Mouse (Mus musculus) liver, embryonic 13.5 days (tissue): Measurements from ENCODE around the gene Polr1d. TPM values are rescaled to one million over a fixed set of nuclear protein-coding genes. Genes with fewer than 3 reads are reported as not detected.
A peak's percentile ranks its signal among the peaks of the same experiment; 100 is the strongest.

Source experiments
- ATAC-seq: fragments of 200-750 bp; cut with Nextera tagmentation; 2 replicates; pipeline ENCODE4 v1.8.0; 2017; ENCODE audit warnings: low read depth, mild to moderate bottlenecking, moderate number of reproducible peaks, moderate library complexity
- DNase-seq: peaks from one replicate; pipeline ENCODE4 v3.0.0; 2022
- H3K27ac ChIP-seq: fragments of 300-500 bp; sonication (generic); 2 replicates; pipeline ENCODE4 v1.5.1; 2015; ENCODE audit warnings: moderate library complexity, mild to moderate bottlenecking, inconsistent platforms
- H3K27me3 ChIP-seq: fragments of 300-500 bp; sonication (generic); 2 replicates; pipeline ENCODE4 v1.6.1; 2015; ENCODE audit warnings: mild to moderate bottlenecking, inconsistent platforms
- H3K36me3 ChIP-seq: fragments of 300-500 bp; sonication (generic); 2 replicates; pipeline ENCODE4 v1.6.1; 2015; ENCODE audit warnings: mild to moderate bottlenecking, inconsistent platforms
- H3K4me1 ChIP-seq: fragments of 300-500 bp; sonication (generic); replicated peaks from 2 replicates; pipeline ENCODE4 v1.6.1; 2015; ENCODE audit warnings: inconsistent platforms
- H3K4me2 ChIP-seq: fragments of 300-500 bp; sonication (generic); 2 replicates; pipeline ENCODE4 v1.6.1; 2015; ENCODE audit warnings: inconsistent platforms, mild to moderate bottlenecking, moderate library complexity
- H3K4me3 ChIP-seq: fragments of 300-500 bp; sonication (generic); replicated peaks from 2 replicates; pipeline ENCODE4 v1.5.1; 2015; ENCODE audit warnings: mild to moderate bottlenecking, inconsistent platforms
- H3K9ac ChIP-seq: fragments of 300-500 bp; sonication (generic); 2 replicates; pipeline ENCODE4 v1.6.1; 2015; ENCODE audit warnings: mild to moderate bottlenecking, inconsistent platforms
- H3K9me3 ChIP-seq: fragments of 300-500 bp; sonication (generic); replicated peaks from 2 replicates; pipeline ENCODE4 v1.6.1; 2016; ENCODE audit warnings: inconsistent platforms
- WGBS: fragments of 180-500 bp; shearing (Covaris S2); methylation state at CpG from one replicate; pipeline ENCODE4 v1.1.7; 2015; ENCODE audit not compliant: insufficient replicate concordance; 5-methylcytosine and 5-hydroxymethylcytosine counted together
- polyA plus RNA-seq: library from polyadenylated mRNA; unstranded; fragments of >200 nt; fragmentation: Nextera tagmentation; extraction: Ambion mirVana; gene quantifications from 2 replicates; pipeline ENCODE4 v1.2.1, GENCODE M21; 2015

Polr1d gene
- polyA plus RNA-seq, 1 experiment from 2014 or later, result 112 TPM

- no peaks in the 10 kb centered on the region for H3K36me3 ChIP-seq
- H3K27ac ChIP-seq, result peak overlapping the region; percentile 57
- DNase-seq (no peak), ATAC-seq (peak; percentile 12; the same call in 1 of the 2 replicates)
- peaks cover 58% of the 10 kb centered on the region for H3K4me1 ChIP-seq
- H3K9ac ChIP-seq, result no peak overlapping the region
- H3K4me3 ChIP-seq, result no peak overlapping the region
- no peaks in the 10 kb centered on the region for H3K9me3 ChIP-seq
- 72% methylated on average over 10 of the region's 10 CpGs for WGBS
- no peak overlapping the region for H3K4me2 ChIP-seq
- H3K27me3 ChIP-seq, result no peaks in the 10 kb centered on the region
Observed at GRCm38 (mm10) chr5:147056712-147057290, 20.0 kb upstream of the Polr1d start.

- Histone ChIP-seq H3K27me3 (no peaks in the 10 kb centered on the region), H3K4me2 (no peak overlapping the region), H3K36me3 (no peaks in the 10 kb centered on the region), H3K9ac (no peak overlapping the region), H3K4me1 (peaks cover 51% of the 10 kb centered on the region), H3K4me3 (no peak overlapping the region), H3K27ac (no peak overlapping the region; the same call in 1 of the 2 replicates), H3K9me3 (no peaks in the 10 kb centered on the region)
- DNase-seq (no peak), ATAC-seq (no peak)
- WGBS, result 70% methylated on average over 9 of the region's 9 CpGs
Observed at GRCm38 (mm10) chr5:147057626-147058414, 19.0 kb upstream of the Polr1d start.

- no peak overlapping the region for H3K9ac ChIP-seq
- H3K27me3 ChIP-seq, result no peaks in the 10 kb centered on the region
- H3K4me2 ChIP-seq, result no peak overlapping the region
- no peak overlapping the region for H3K4me3 ChIP-seq
- H3K27ac ChIP-seq, result no peak overlapping the region
- H3K4me1 ChIP-seq, result peaks cover 50% of the 10 kb centered on the region
- no peak for ATAC-seq
- H3K36me3 ChIP-seq, result no peaks in the 10 kb centered on the region
- DNase-seq, result no peak
- no peaks in the 10 kb centered on the region for H3K9me3 ChIP-seq
- 75% methylated on average over 5 of the region's 5 CpGs for WGBS
Observed at GRCm38 (mm10) chr5:147058661-147059060, 18.2 kb upstream of the Polr1d start.

- H3K27me3 ChIP-seq, result no peaks in the 10 kb centered on the region
- DNase-seq (no peak), ATAC-seq (no peak)
- H3K9me3 ChIP-seq, result no peaks in the 10 kb centered on the region
- H3K27ac ChIP-seq, result no peak overlapping the region
- no peak overlapping the region for H3K4me3 ChIP-seq
- H3K9ac ChIP-seq, result no peak overlapping the region
- no peaks in the 10 kb centered on the region for H3K36me3 ChIP-seq
- peaks cover 48% of the 10 kb centered on the region for H3K4me1 ChIP-seq
- WGBS, result 62% methylated on average over 9 of the region's 9 CpGs
- no peak overlapping the region for H3K4me2 ChIP-seq
Observed at GRCm38 (mm10) chr5:147059319-147059718, 17.5 kb upstream of the Polr1d start.

GRCm38 (mm10) chr5:147060024-147060423, 16.8 kb upstream of the Polr1d start:
- WGBS, result 81% methylated on average over 2 of the region's 2 CpGs

GRCm38 (mm10) chr5:147063215-147063661, 13.6 kb upstream of the Polr1d start:
- peaks cover 30% of the 10 kb centered on the region for H3K4me1 ChIP-seq
- ATAC-seq (no peak), DNase-seq (no peak)
- 61% methylated on average over 8 of the region's 8 CpGs for WGBS
- H3K36me3 ChIP-seq, result no peaks in the 10 kb centered on the region
- H3K27me3 ChIP-seq, result no peaks in the 10 kb centered on the region
- no peak overlapping the region for H3K4me3 ChIP-seq
- no peak overlapping the region for H3K4me2 ChIP-seq
- H3K27ac ChIP-seq, result no peak overlapping the region
- H3K9me3 ChIP-seq, result no peaks in the 10 kb centered on the region
- no peak overlapping the region for H3K9ac ChIP-seq

More at GRCm38 (mm10) chr5:147060024-147060423, 16.8 kb upstream of the Polr1d start:
- Histone ChIP-seq H3K4me3 (no peak overlapping the region), H3K4me1 (peaks cover 43% of the 10 kb centered on the region), H3K27me3 (no peaks in the 10 kb centered on the region), H3K4me2 (no peak overlapping the region), H3K9ac (no peak overlapping the region), H3K27ac (no peak overlapping the region), H3K36me3 (no peaks in the 10 kb centered on the region), H3K9me3 (no peaks in the 10 kb centered on the region)
- DNase-seq (no peak), ATAC-seq (no peak)

- 57% methylated on average over 4 of the region's 4 CpGs for WGBS
- Histone ChIP-seq H3K4me2 (no peak overlapping the region), H3K9me3 (no peaks in the 10 kb centered on the region), H3K9ac (no peak overlapping the region), H3K27me3 (no peaks in the 10 kb centered on the region), H3K4me1 (peaks cover 33% of the 10 kb centered on the region), H3K36me3 (no peaks in the 10 kb centered on the region), H3K27ac (no peak overlapping the region), H3K4me3 (no peak overlapping the region)
- ATAC-seq (no peak), DNase-seq (no peak)
Observed at GRCm38 (mm10) chr5:147066129-147066528, 10.7 kb upstream of the Polr1d start.

GRCm38 (mm10) chr5:147066965-147067364, 9.9 kb upstream of the Polr1d start:
- 58% methylated on average over 5 of the region's 5 CpGs for WGBS
- no peak overlapping the region for H3K4me2 ChIP-seq
- no peak overlapping the region for H3K4me3 ChIP-seq
- ATAC-seq, result peak; percentile 61
- no peaks in the 10 kb centered on the region for H3K27me3 ChIP-seq
- H3K4me1 ChIP-seq, result peaks cover 40% of the 10 kb centered on the region
- no peak overlapping the region for H3K9ac ChIP-seq
- H3K9me3 ChIP-seq, result no peaks in the 10 kb centered on the region
- no peak overlapping the region for H3K27ac ChIP-seq
- DNase-seq, result no peak
- no peaks in the 10 kb centered on the region for H3K36me3 ChIP-seq

- H3K4me1 ChIP-seq, result peaks cover 54% of the 10 kb centered on the region
Observed at GRCm38 (mm10) chr5:147068876-147069275, 8.0 kb upstream of the Polr1d start.

GRCm38 (mm10) chr5:147070791-147071516, 5.9 kb upstream of the Polr1d start:
- Histone ChIP-seq H3K36me3 (no peaks in the 10 kb centered on the region), H3K4me3 (no peak overlapping the region), H3K4me1 (peaks cover 73% of the 10 kb centered on the region), H3K4me2 (no peak overlapping the region), H3K9me3 (no peaks in the 10 kb centered on the region), H3K9ac (no peak overlapping the region; the same call in 1 of the 2 replicates), H3K27ac (no peak overlapping the region), H3K27me3 (no peaks in the 10 kb centered on the region)
- ATAC-seq, result no peak
- 56% methylated on average over 16 of the region's 16 CpGs for WGBS
- DNase-seq, result peak; percentile 8

More at GRCm38 (mm10) chr5:147068876-147069275, 8.0 kb upstream of the Polr1d start:
- 72% methylated on average over 5 of the region's 5 CpGs for WGBS
- Histone ChIP-seq H3K4me2 (no peak overlapping the region), H3K4me3 (no peak overlapping the region), H3K9ac (no peak overlapping the region), H3K36me3 (no peaks in the 10 kb centered on the region), H3K9me3 (no peaks in the 10 kb centered on the region), H3K27ac (no peak overlapping the region), H3K27me3 (no peaks in the 10 kb centered on the region)
- DNase-seq (no peak), ATAC-seq (no peak)

GRCm38 (mm10) chr5:147071886-147072285, 5.0 kb upstream of the Polr1d start:
- ATAC-seq, result no peak

More at GRCm38 (mm10) chr5:147071886-147072285, 5.0 kb upstream of the Polr1d start:
- H3K36me3 ChIP-seq, result no peaks in the 10 kb centered on the region
- no peaks in the 10 kb centered on the region for H3K9me3 ChIP-seq
- no peak overlapping the region for H3K27ac ChIP-seq
- WGBS, result 49% methylated on average over 4 of the region's 4 CpGs
- H3K4me2 ChIP-seq, result no peak overlapping the region
- H3K4me3 ChIP-seq, result no peak overlapping the region
- peaks cover 67% of the 10 kb centered on the region for H3K4me1 ChIP-seq
- H3K27me3 ChIP-seq, result no peaks in the 10 kb centered on the region
- H3K9ac ChIP-seq, result no peak overlapping the region
- DNase-seq, result no peak
